8 mouse cellular contexts compared by ENCODE assay signal in genomic region chr5:52189664-52190365, GRCm38 (mm10). TPM values are rescaled to one million over a fixed set of nuclear protein-coding genes. Genes with fewer than 3 reads are reported as not detected.
DNase-seq lines count a peak whose midpoint lies in the region; ATAC-seq and TF ChIP-seq lines count a peak whose summit lies in the region.

No protein-coding gene starts in this region.

- H3K27me3 ChIP-seq in intestine, embryonic 15.5 days (replicated peaks), result no peaks in the 10 kb centered on the region
- H3K27me3 ChIP-seq in liver, embryonic 15.5 days, result no peaks in the 10 kb centered on the region
- H3K27me3 ChIP-seq in testis, adult 2 months (ENCODE audit: control insufficient read depth, insufficient read depth, low read length), result no peaks in the 10 kb centered on the region

- H3K4me3 ChIP-seq in intestine, embryonic 15.5 days (replicated peaks), result peak overlapping the region; percentile 99
- H3K4me3 ChIP-seq in liver, embryonic 15.5 days (replicated peaks), result peak overlapping the region; percentile 97
- H3K4me3 ChIP-seq in testis, adult 2 months (ENCODE audit: control insufficient read depth, low read depth, low read length), result peak overlapping the region; percentile 91

- H3K9me3 ChIP-seq in intestine, embryonic 15.5 days, result no peaks in the 10 kb centered on the region
- H3K9me3 ChIP-seq in liver, embryonic 15.5 days (replicated peaks), result no peaks in the 10 kb centered on the region

- ATAC-seq in intestine, embryonic 15.5 days, result peak; percentile 84
- peak; percentile 62 for ATAC-seq in liver, embryonic 15.5 days (ENCODE audit: insufficient read depth)

- peak overlapping the region; percentile 96 for H3K27ac ChIP-seq in intestine, embryonic 15.5 days
- peak overlapping the region; percentile 87 for H3K27ac ChIP-seq in liver, embryonic 15.5 days (replicated peaks)
- peak overlapping the region; percentile 92 for H3K27ac ChIP-seq in testis, adult 2 months (ENCODE audit: control insufficient read depth, insufficient read depth, low read depth, low read length)

- TF ChIP-seq POLR2A in testis, adult 2 months (IDR thresholded peaks at IDR 0.05; ENCODE audit: control insufficient read depth, low read depth, low read length), result no peak

- peaks cover 14% of the 10 kb centered on the region for H3K4me1 ChIP-seq in intestine, embryonic 15.5 days (replicated peaks)
- H3K4me1 ChIP-seq in liver, embryonic 15.5 days (replicated peaks), result peaks cover 36% of the 10 kb centered on the region
- H3K4me1 ChIP-seq in testis, adult 2 months (ENCODE audit: control insufficient read depth, insufficient read depth, low read length), result peaks cover 3% of the 10 kb centered on the region; the same call in 1 of the 2 replicates

- WGBS in intestine, embryonic 15.5 days, result under 1% methylated on average over 61 of the region's 63 CpGs
- WGBS in liver, embryonic 15.5 days (ENCODE audit: insufficient replicate concordance), result under 1% methylated on average over 63 of the region's 63 CpGs

- no peak for TF ChIP-seq CTCF in testis, adult 2 months (IDR thresholded peaks at IDR 0.05; ENCODE audit: control insufficient read depth, insufficient read depth, insufficient replicate concordance, low read depth, low read length)

- no peaks in the 10 kb centered on the region for H3K36me3 ChIP-seq in intestine, embryonic 15.5 days
- H3K36me3 ChIP-seq in liver, embryonic 15.5 days (replicated peaks), result peaks cover 3% of the 10 kb centered on the region
- H3K36me3 ChIP-seq in testis, adult 2 months (ENCODE audit: control insufficient read depth, insufficient read depth, low read length), result 0 out of 2 replicates have a peak, but pooled peaks cover 1% of the 10 kb centered on the region

- DNase-seq in 3134 (ENCODE audit: extremely low read depth, insufficient read length, low spot score) (peak; percentile 68), MN1 (ENCODE audit: low spot score) (peak; percentile 9)
- DNase-seq in embryo, embryonic 10.5 days (ENCODE audit: low spot score), result peak; percentile 73
- peak; percentile 57 for DNase-seq in gastrocnemius, postnatal 10 days
- DNase-seq in natural killer cell, adult 2 months (ENCODE audit: low spot score in 2 of 2), result peak; percentile 70 to 73

- H3K4me2 ChIP-seq in intestine, embryonic 15.5 days (replicated peaks), result peak overlapping the region; percentile 56
- peak overlapping the region; percentile 72 for H3K4me2 ChIP-seq in liver, embryonic 15.5 days

- H3K9ac ChIP-seq in intestine, embryonic 15.5 days, result peak overlapping the region; percentile 99
- H3K9ac ChIP-seq in liver, embryonic 15.5 days, result peak overlapping the region; percentile 95

RNA-seq across cellular contexts. Expression of gene Dhx15, which starts 0.5 kb away (rescaled TPM):
- total RNA-seq in gastrocnemius, postnatal 10 days (2021), result 10 to 100 TPM; 46.2 to 59.4 TPM
- polyA plus RNA-seq in intestine, embryonic 15.5 days (2015; fragmentation: Nextera tagmentation; extraction: Ambion mirVana), result 138 and 146 TPM in 2 replicates
- polyA plus RNA-seq in liver, embryonic 15.5 days (2015; fragmentation: Nextera tagmentation; extraction: Ambion mirVana), result 64.5 and 64.8 TPM in 2 replicates
- 30.1 and 40.6 TPM in 2 replicates for polyA plus RNA-seq in testis, adult 2 months (2012; rRNA removed)

Comparison
In these comparisons a context has a peak if more than half of its experiments do, and no peak if none do; other contexts are left out.
1. Peak in every context shown above with its lines: DNase-seq, ATAC-seq, H3K4me3 ChIP-seq and H3K27ac ChIP-seq.
2. DNase-seq: peak in every context shown above with its lines; median percentile 73 in embryo, embryonic 10.5 days; 72 in natural killer cell, adult 2 months; 68 in 3134; 57 in gastrocnemius, postnatal 10 days; 9 in MN1.